In the genomic region with DNA sequence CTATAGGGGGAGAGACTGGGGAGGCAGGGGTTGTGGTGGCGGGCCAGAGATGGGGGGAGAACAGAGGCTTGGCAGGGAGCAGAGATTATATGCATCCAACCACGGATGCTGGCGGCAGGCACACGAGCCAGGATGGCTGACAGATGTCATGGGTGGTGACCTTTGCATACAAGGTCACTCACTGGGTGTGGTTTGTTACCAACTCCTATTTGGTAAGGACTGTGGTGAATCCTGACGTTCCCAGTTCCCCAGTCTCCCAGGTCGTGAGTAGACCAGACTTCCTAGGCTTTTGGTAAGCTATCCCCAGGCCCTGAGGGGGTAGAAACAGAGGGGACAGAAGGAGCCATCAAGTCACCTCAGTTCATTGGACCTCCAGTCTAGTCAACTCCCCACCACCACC, we compare ENCODE assay signal across 29 mouse cellular contexts. TPM values are rescaled to one million over a fixed set of nuclear protein-coding genes. Genes with fewer than 3 reads are reported as not detected.
"Had no signal": no experiment of that assay in that cellular context is flagged by ENCODE, and none has a peak within 500 bp of the region (broad histone marks: within the 10 kb centered on the region; RNA-seq: fewer than 3 reads in every experiment).

No protein-coding gene starts in this region.

- H3K9me3 ChIP-seq: embryonic facial prominence, embryonic 10.5 days; embryonic facial prominence, embryonic 13.5 days; embryonic facial prominence, embryonic 15.5 days; forebrain, embryonic 10.5 days; forebrain, embryonic 12.5 days; forebrain, embryonic 13.5 days; forebrain, embryonic 15.5 days had no signal

- DNase-seq: cerebellum, adult 9-10 months; cerebellum, adult 9-11 months; cerebellum, postnatal 14 days; cerebellum, postnatal 25 days; cerebellum, postnatal 36 days; embryo, embryonic 11 days; gastrocnemius, adult 2 months; gastrocnemius, postnatal 10 days; gastrocnemius, postnatal 14 days; gastrocnemius, postnatal 25 days; gastrocnemius, postnatal 36 days; heart, adult 11 months; heart, adult 18-20 months; heart, adult 2 months had no signal

- ATAC-seq: forebrain, embryonic 13.5 days; forebrain, embryonic 14.5 days; forebrain, embryonic 15.5 days; forebrain, embryonic 16.5 days; forebrain, postnatal 0 days had no signal

- H3K9ac ChIP-seq: embryonic facial prominence, embryonic 12.5 days; embryonic facial prominence, embryonic 13.5 days; embryonic facial prominence, embryonic 15.5 days; forebrain, embryonic 12.5 days; forebrain, embryonic 13.5 days; forebrain, embryonic 15.5 days; forebrain, postnatal 0 days had no signal

- H3K4me3 ChIP-seq: embryonic facial prominence, embryonic 10.5 days; embryonic facial prominence, embryonic 12.5 days; embryonic facial prominence, embryonic 13.5 days; embryonic facial prominence, embryonic 15.5 days; erythroblast, embryonic 14.5 days; forebrain, embryonic 10.5 days; forebrain, embryonic 12.5 days; forebrain, embryonic 13.5 days; forebrain, embryonic 15.5 days; gastrocnemius, adult 2 months; heart, adult 2 months had no signal

- H3K27ac ChIP-seq: embryonic facial prominence, embryonic 10.5 days; embryonic facial prominence, embryonic 12.5 days; embryonic facial prominence, embryonic 13.5 days; embryonic facial prominence, embryonic 15.5 days; forebrain, embryonic 10.5 days; forebrain, embryonic 12.5 days; forebrain, embryonic 13.5 days; forebrain, embryonic 15.5 days; gastrocnemius, adult 2 months; heart, adult 2 months had no signal

- H3K4me2 ChIP-seq: embryonic facial prominence, embryonic 12.5 days; embryonic facial prominence, embryonic 13.5 days; embryonic facial prominence, embryonic 15.5 days; forebrain, embryonic 12.5 days; forebrain, embryonic 13.5 days; forebrain, embryonic 15.5 days had no signal

- H3K27me3 ChIP-seq: embryonic facial prominence, embryonic 15.5 days; forebrain, embryonic 13.5 days; forebrain, embryonic 15.5 days had no signal

- H3K4me1 ChIP-seq: forebrain, embryonic 15.5 days had no signal

- H3K36me3 ChIP-seq: embryonic facial prominence, embryonic 10.5 days; embryonic facial prominence, embryonic 12.5 days; embryonic facial prominence, embryonic 13.5 days; embryonic facial prominence, embryonic 15.5 days; forebrain, embryonic 10.5 days; forebrain, embryonic 12.5 days; forebrain, embryonic 15.5 days had no signal

RNA-seq across cellular contexts. Expression of a gene that starts 10.2 kb away (rescaled TPM):
- polyA plus RNA-seq: embryonic facial prominence, embryonic 10.5 days; embryonic facial prominence, embryonic 11.5 days; embryonic facial prominence, embryonic 12.5 days; embryonic facial prominence, embryonic 13.5 days; embryonic facial prominence, embryonic 15.5 days; erythroblast, embryonic 14.5 days; forebrain, embryonic 10.5 days; forebrain, embryonic 11.5 days; forebrain, embryonic 12.5 days; forebrain, embryonic 13.5 days; forebrain, embryonic 14.5 days; forebrain, embryonic 15.5 days; forebrain, embryonic 16.5 days; forebrain, postnatal 0 days had no signal

RNA-seq across cellular contexts. Expression of a gene that starts 21.9 kb away (rescaled TPM):
- polyA plus RNA-seq: embryonic facial prominence, embryonic 10.5 days; embryonic facial prominence, embryonic 11.5 days; erythroblast, embryonic 14.5 days; forebrain, embryonic 10.5 days; forebrain, embryonic 15.5 days had no signal

RNA-seq across cellular contexts. Expression of a gene that starts 32.5 kb away (rescaled TPM):
- polyA plus RNA-seq: embryonic facial prominence, embryonic 10.5 days; embryonic facial prominence, embryonic 11.5 days; embryonic facial prominence, embryonic 13.5 days; embryonic facial prominence, embryonic 14.5 days; embryonic facial prominence, embryonic 15.5 days; erythroblast, embryonic 14.5 days; forebrain, embryonic 10.5 days; forebrain, embryonic 11.5 days; forebrain, embryonic 12.5 days; forebrain, embryonic 13.5 days; forebrain, embryonic 15.5 days; forebrain, embryonic 16.5 days; forebrain, postnatal 0 days had no signal

RNA-seq across cellular contexts. Expression of a gene that starts 40.7 kb away (rescaled TPM):
- polyA plus RNA-seq: erythroblast, embryonic 14.5 days had no signal
